Mouse (Mus musculus) testis, adult 2 months (tissue): ENCODE measurements around the gene Bloc1s4. TPM values are rescaled to one million over a fixed set of nuclear protein-coding genes. Genes with fewer than 3 reads are reported as not detected.

Experiments used
- H3K27ac ChIP-seq: fragments of 200-500 bp; 2 replicates; pipeline ENCODE4 v1.5.1; 2012; ENCODE audit warnings: low read depth, low read length; ENCODE audit not compliant: control insufficient read depth, insufficient read depth
- H3K27me3 ChIP-seq: fragments of 200-500 bp; 2 replicates; pipeline ENCODE4 v1.6.1; 2012; ENCODE audit warnings: mild to moderate bottlenecking, low read length, moderate library complexity; ENCODE audit not compliant: control insufficient read depth, insufficient read depth
- H3K36me3 ChIP-seq: fragments of 200-500 bp; 2 replicates; pipeline ENCODE4 v1.6.1; 2012; ENCODE audit warnings: mild to moderate bottlenecking, low read length; ENCODE audit not compliant: control insufficient read depth, insufficient read depth
- H3K4me1 ChIP-seq: fragments of 200-500 bp; 2 replicates; pipeline ENCODE4 v1.6.1; 2012; ENCODE audit warnings: low read length; ENCODE audit not compliant: control insufficient read depth, insufficient read depth
- H3K4me3 ChIP-seq: fragments of 200-500 bp; 2 replicates; pipeline ENCODE4 v1.5.1; 2012; ENCODE audit warnings: low read depth, mild to moderate bottlenecking, low read length, moderate library complexity, mixed read lengths; ENCODE audit not compliant: control insufficient read depth
- CTCF ChIP-seq: fragments of 200-500 bp; IDR thresholded peaks from 2 replicates; pipeline ENCODE4 v1.5.1; 2012; ENCODE audit warnings: low read depth, mild to moderate bottlenecking, inconsistent platforms, low read length, moderate library complexity; ENCODE audit not compliant: control insufficient read depth, insufficient read depth, insufficient replicate concordance
- POLR2A ChIP-seq: fragments of 200-500 bp; IDR thresholded peaks from 2 replicates; pipeline ENCODE4 v1.6.1; 2012; ENCODE audit warnings: low read depth, mild to moderate bottlenecking, inconsistent platforms, low read length, moderate library complexity; ENCODE audit not compliant: control insufficient read depth
- polyA plus RNA-seq: library from polyadenylated mRNA; depleted of rRNA; stranded (reverse); fragments of >200 nt; gene quantifications from 2 replicates; pipeline ENCODE4 v1.2.3, GENCODE M21; 2012

Bloc1s4 gene
- polyA plus RNA-seq, 1 experiment, result 22.6 TPM

DNA sequence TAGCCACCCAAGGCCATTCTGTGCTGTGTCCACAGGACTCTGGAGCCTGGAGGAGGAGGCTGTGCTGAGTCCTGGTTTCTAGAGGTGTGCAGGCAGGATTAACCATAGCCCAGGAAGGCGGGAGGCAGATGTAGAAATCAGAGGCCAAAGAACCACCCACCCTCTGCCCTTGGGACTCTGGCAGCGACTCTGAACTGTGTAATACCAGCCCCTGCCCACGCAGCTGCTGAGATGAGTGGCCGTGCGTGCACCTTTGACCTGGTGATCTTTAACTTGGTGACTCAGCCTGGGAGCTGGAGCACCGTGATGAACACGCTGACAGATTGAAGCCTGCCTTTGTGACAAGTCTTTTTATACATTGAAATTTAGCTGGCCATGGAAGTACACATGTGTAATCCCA, 24.2 kb downstream of the Bloc1s4 start:
- Histone ChIP-seq H3K4me1 (no peaks in the 10 kb centered on the region; the same call in none of the 2 replicates), H3K27me3 (no peaks in the 10 kb centered on the region), H3K36me3 (no peaks in the 10 kb centered on the region), H3K4me3 (no peak overlapping the region), H3K27ac (no peak overlapping the region)
- TF ChIP-seq CTCF (no peak), POLR2A (no peak)

DNA sequence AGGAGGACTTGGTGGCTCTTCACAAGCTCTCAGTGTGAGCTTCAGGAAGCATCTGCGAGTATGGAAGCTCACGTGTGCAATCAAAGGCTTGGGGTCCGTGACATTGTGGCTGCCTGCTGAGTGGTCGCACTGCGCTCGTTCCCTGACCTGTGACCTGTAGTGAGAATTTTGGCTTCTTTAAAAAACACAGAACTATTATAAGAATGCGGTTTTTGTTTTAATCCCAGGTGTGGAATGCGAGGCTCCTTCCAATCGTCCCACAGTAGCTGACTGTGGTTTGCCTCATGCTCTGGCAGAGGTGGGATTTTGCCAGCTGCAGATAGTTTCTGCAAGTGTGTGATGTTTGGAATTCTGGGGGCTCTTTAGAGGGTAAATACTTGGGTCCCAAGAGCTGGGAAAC, 25.1 kb downstream of the Bloc1s4 start:
- Histone ChIP-seq H3K36me3 (no peaks in the 10 kb centered on the region), H3K27ac (no peak overlapping the region), H3K4me1 (no peaks in the 10 kb centered on the region; the same call in none of the 2 replicates), H3K27me3 (no peaks in the 10 kb centered on the region), H3K4me3 (no peak overlapping the region)
- no peak for TF ChIP-seq CTCF
- TF ChIP-seq POLR2A, result no peak

DNA sequence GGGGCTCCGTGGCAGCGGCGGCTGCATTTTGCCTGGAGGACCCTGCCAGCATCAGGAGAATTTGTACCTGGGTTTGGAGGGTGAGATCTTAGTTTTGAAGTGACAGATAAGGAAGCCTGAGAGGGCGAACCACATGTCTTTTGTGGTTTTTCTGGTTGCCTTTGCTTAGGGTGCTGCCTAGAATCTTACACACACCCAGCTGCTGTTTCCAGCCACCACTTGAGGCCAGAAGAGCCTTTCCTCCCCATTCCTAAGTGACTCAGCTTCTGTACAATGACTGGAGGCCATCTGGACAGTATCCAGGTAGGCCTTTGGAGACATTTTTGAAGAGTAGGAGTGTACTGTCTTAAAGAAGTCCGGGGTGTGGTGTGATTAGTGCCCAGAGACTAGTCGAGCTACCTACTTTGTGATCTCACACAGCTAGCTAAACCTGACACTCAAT, 26.0 kb downstream of the Bloc1s4 start:
- Histone ChIP-seq H3K36me3 (no peaks in the 10 kb centered on the region), H3K4me1 (no peaks in the 10 kb centered on the region; the same call in none of the 2 replicates), H3K4me3 (no peak overlapping the region), H3K27ac (no peak overlapping the region), H3K27me3 (no peaks in the 10 kb centered on the region)
- no peak for TF ChIP-seq CTCF
- TF ChIP-seq POLR2A, result no peak

DNA sequence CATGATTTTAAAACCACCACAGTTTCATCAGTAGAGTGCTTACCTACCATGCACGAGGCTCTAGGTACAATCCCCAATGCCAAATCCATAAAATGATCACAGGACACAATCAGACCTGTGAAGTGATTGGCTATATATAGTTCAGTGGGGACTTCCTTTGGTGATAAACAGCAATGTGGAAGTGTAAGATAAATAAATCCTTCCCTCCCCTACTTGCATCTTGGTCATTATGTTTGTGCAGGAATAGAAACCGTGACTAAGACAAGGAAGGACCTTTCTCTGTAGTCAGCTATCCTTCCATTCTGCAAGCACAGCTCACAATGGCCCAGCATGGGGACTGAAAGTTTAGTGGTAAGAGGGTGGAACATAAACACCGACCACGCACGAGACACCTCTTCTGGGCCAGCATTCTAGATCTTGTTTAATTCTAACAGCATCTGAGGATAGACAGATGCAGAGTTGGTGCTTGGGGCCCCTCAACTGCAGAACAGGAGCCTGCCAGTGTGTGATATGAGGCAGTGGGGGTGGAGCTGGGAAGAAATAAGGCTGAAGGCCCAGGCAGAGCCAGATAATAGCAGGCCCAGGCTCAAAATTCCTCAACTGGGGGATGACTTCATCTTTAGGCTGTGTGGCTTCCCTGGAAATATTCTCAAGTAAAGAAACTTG, 27.6 kb downstream of the Bloc1s4 start:
- no peak overlapping the region for H3K4me3 ChIP-seq
- no peak overlapping the region for H3K27ac ChIP-seq
- TF ChIP-seq CTCF (no peak), POLR2A (no peak)
- no peaks in the 10 kb centered on the region for H3K36me3 ChIP-seq
- H3K4me1 ChIP-seq, result no peaks in the 10 kb centered on the region; the same call in 1 of the 2 replicates
- H3K27me3 ChIP-seq, result no peaks in the 10 kb centered on the region

DNA sequence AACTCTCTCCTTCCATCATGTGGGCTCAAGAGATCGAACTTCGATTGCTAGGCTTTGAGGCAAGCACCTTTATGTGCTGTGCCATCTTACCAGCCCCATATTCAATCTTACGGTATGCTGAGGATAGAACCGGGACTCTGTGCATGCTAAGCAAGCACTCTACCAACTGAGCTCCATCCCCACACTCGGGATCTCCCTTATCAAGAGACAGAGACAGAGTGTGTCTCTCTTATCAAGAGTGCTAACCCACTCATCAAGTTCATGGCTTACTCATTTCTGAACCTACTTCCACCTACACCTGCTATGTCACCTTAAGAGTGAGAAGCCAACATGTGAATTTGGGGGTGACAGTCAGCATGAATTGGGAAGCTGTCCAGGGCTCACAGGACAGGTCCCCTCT, 28.2 kb downstream of the Bloc1s4 start:
- Histone ChIP-seq H3K27me3 (no peaks in the 10 kb centered on the region), H3K4me1 (no peaks in the 10 kb centered on the region), H3K4me3 (no peak overlapping the region), H3K27ac (no peak overlapping the region), H3K36me3 (no peaks in the 10 kb centered on the region)
- TF ChIP-seq POLR2A, result no peak
- TF ChIP-seq CTCF, result no peak

DNA sequence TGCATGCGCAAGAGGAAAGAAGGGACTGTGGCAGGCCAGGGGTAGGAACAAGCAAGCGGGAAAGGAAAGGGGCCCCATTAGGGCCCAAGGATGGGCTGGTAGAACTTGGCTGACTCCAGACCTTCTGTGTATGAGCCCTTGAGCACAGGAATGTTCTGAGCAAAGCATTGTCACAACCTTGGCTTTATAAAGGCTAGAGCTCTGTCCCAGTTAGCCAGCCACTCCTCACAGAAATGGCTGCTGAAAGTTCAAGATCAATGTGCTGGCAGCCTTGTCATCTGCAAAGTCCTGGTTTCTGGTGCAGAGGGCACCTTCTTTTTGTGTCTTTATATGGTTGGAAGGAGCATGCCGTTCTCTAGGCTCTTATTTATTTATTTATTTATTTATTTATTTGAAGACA, 28.8 kb downstream of the Bloc1s4 start:
- TF ChIP-seq CTCF, result no peak
- no peak for TF ChIP-seq POLR2A
- Histone ChIP-seq H3K27me3 (no peaks in the 10 kb centered on the region), H3K36me3 (no peaks in the 10 kb centered on the region), H3K27ac (no peak overlapping the region), H3K4me3 (no peak overlapping the region), H3K4me1 (no peaks in the 10 kb centered on the region)

DNA sequence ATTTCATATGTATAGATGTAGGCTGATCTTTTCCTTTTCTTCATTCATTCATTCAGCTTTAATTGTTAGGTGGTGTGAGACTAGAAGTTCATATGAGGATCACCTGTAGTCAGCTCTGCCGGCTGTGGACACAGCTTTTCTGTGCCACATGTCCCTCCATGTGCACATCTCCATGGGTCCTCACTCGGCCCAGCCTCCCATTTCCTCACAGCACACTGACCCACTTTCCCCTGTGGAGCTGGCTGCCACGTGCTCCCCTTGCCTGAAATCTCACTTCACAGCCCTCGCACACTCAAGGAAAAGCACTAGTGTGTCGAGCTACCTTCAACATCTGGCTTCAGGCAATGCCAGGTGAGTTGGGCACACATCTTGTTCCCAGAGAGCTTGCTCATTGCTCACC, 29.3 kb downstream of the Bloc1s4 start:
- Histone ChIP-seq H3K4me3 (no peak overlapping the region), H3K36me3 (no peaks in the 10 kb centered on the region), H3K27me3 (no peaks in the 10 kb centered on the region), H3K4me1 (no peaks in the 10 kb centered on the region), H3K27ac (no peak overlapping the region)
- no peak for TF ChIP-seq POLR2A
- TF ChIP-seq CTCF, result no peak
